Mouse (Mus musculus) urinary bladder, postnatal 36 days (tissue): Measurements from ENCODE around the gene Nmur1.
A peak's percentile ranks its signal among the peaks of the same experiment; 100 is the strongest.
"Not testable (repeated sequence)": the region's sequence is repeated elsewhere in the genome, so short reads cannot be mapped to it uniquely, and the experiment has no call there.

Source experiments
- DNase-seq, 2 experiments: peaks; one replicate each; pipeline ENCODE4 v3.0.0; 2022; ENCODE audit warnings: low spot score in 2 of 2, mixed read lengths in 1 of 2

Nmur1 gene

GRCm38 (mm10) chr1:86359798-86360179, 66.2 kb downstream of the Nmur1 start:
- peak in 1 of 2 experiments; percentile 5 for DNase-seq

- peak; percentile 94 to 98 for DNase-seq
These were observed 66.9 kb downstream of the Nmur1 start, which contains the start of gene Ncl for GRCm38 (mm10) chr1:86358906-86359797. TSS of gene Ncl (minus strand) at chr1:86359400.

GRCm38 (mm10) chr1:86358229-86358905, 67.7 kb downstream of the Nmur1 start:
- no peak for DNase-seq

GRCm38 (mm10) chr1:86354186-86354585, 71.8 kb downstream of the Nmur1 start:
- no peak for DNase-seq

- no peak for DNase-seq
These were observed 75.5 kb downstream of the Nmur1 start for GRCm38 (mm10) chr1:86350576-86350975.

GRCm38 (mm10) chr1:86349696-86350095, 76.3 kb downstream of the Nmur1 start:
- DNase-seq: no peak

- DNase-seq: no peak
These were observed 76.8 kb downstream of the Nmur1 start for GRCm38 (mm10) chr1:86349201-86349600.

- no peak for DNase-seq
These were observed 77.2 kb downstream of the Nmur1 start for GRCm38 (mm10) chr1:86348801-86349200.

GRCm38 (mm10) chr1:86348083-86348482, 77.9 kb downstream of the Nmur1 start:
- no peak for DNase-seq

GRCm38 (mm10) chr1:86347716-86348045, 78.3 kb downstream of the Nmur1 start:
- DNase-seq: no peak

GRCm38 (mm10) chr1:86346851-86347715, 78.9 kb downstream of the Nmur1 start:
- DNase-seq: no peak

- DNase-seq: no peak
These were observed 80.1 kb downstream of the Nmur1 start for GRCm38 (mm10) chr1:86345956-86346355.

- DNase-seq: no peak
These were observed 81.0 kb downstream of the Nmur1 start for GRCm38 (mm10) chr1:86345069-86345468.

- no peak for DNase-seq
These were observed 81.8 kb downstream of the Nmur1 start for GRCm38 (mm10) chr1:86343969-86344861.

- DNase-seq: no peak
These were observed 82.9 kb downstream of the Nmur1 start for GRCm38 (mm10) chr1:86343087-86343645.

- no peak for DNase-seq
These were observed 83.7 kb downstream of the Nmur1 start for GRCm38 (mm10) chr1:86342371-86342770.

- DNase-seq: not testable (repeated sequence)
These were observed 84.9 kb downstream of the Nmur1 start for GRCm38 (mm10) chr1:86341096-86341495.

- DNase-seq: peak; percentile 69 to 72
These were observed 86.7 kb downstream of the Nmur1 start for GRCm38 (mm10) chr1:86339156-86339812.

GRCm38 (mm10) chr1:86336330-86336729, 89.7 kb downstream of the Nmur1 start:
- DNase-seq: no peak
